ENCODE assay signal across 10 mouse cellular contexts in the genomic region with DNA sequence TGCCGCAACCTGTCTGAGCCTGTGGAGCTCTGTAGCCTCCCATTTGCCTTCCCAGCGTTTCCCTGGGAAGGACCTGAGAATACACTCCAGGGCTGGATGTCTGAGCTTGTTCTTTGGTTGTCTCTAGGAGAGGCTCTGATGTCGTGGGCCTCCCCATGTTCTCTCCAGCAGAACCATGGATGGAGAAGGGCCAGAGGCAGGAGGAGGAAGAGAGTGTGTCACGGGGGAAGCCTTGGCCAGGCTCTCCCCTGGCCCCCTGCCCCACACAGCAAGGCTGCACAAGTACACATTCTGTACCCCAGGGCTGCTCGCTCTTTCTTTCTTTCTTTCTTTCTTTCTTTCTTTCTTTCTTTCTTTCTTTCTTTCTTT.
A peak's percentile ranks its signal among the peaks of the same experiment; 100 is the strongest.
DNase-seq lines count a peak whose midpoint lies in the region; ATAC-seq and TF ChIP-seq lines count a peak whose summit lies in the region.
"Had no signal": no experiment of that assay in that cellular context is flagged by ENCODE, and none has a peak within 500 bp of the region (broad histone marks: within the 10 kb centered on the region; RNA-seq: fewer than 3 reads in every experiment).

No protein-coding gene starts in this region.

- WGBS in midbrain, embryonic 10.5 days: 77% methylated on average over 5 of the region's 5 CpGs
- 84% methylated on average over 5 of the region's 5 CpGs for WGBS in midbrain, embryonic 11.5 days
- 77% methylated on average over 5 of the region's 5 CpGs for WGBS in hindbrain, embryonic 12.5 days
- WGBS in small intestine, adult 2 months: 74% methylated on average over 5 of the region's 5 CpGs

- H3K9me3 ChIP-seq in midbrain, embryonic 10.5 days (replicated peaks): no peaks in the 10 kb centered on the region
- H3K9me3 ChIP-seq in midbrain, embryonic 11.5 days (ENCODE audit: control insufficient read depth, low read length): no peaks in the 10 kb centered on the region
- no peaks in the 10 kb centered on the region for H3K9me3 ChIP-seq in hindbrain, embryonic 12.5 days (replicated peaks)

- no peak overlapping the region for H3K4me2 ChIP-seq in midbrain, embryonic 11.5 days
- H3K4me2 ChIP-seq in hindbrain, embryonic 12.5 days (replicated peaks): no peak overlapping the region

- 0 out of 2 replicates have a peak overlapping the region, but pooled peaks have one; percentile 2 for H3K4me3 ChIP-seq in gastrocnemius, adult 2 months
- H3K4me3 ChIP-seq in midbrain, embryonic 10.5 days: no peak overlapping the region
- H3K4me3 ChIP-seq in midbrain, embryonic 11.5 days (ENCODE audit: low read depth, low read length): no peak overlapping the region
- no peak overlapping the region for H3K4me3 ChIP-seq in hindbrain, embryonic 12.5 days
- H3K4me3 ChIP-seq in small intestine, adult 2 months (ENCODE audit: low read depth, low read length): no peak overlapping the region

- no peak for TF ChIP-seq CTCF in gastrocnemius, adult 2 months (IDR thresholded peaks at IDR 0.05)
- no peak for TF ChIP-seq CTCF in small intestine, adult 2 months (IDR thresholded peaks at IDR 0.05; ENCODE audit: extremely low read depth, insufficient read length, insufficient replicate concordance, low read depth, low read length)

- intact Hi-C loops in gastrocnemius, adult 2 months (cut with DNase I): loop anchor here (1.0 to 5.0 kb wide), 4 partner anchors 67 to 254 kb away; no protein-coding TSS in a partner anchor

- peak overlapping the region; percentile 97 for H3K27ac ChIP-seq in gastrocnemius, adult 2 months
- peak overlapping the region; percentile 90 for H3K27ac ChIP-seq in midbrain, embryonic 10.5 days (replicated peaks)
- no peak overlapping the region for H3K27ac ChIP-seq in midbrain, embryonic 11.5 days (ENCODE audit: low read depth, low read length)
- H3K27ac ChIP-seq in hindbrain, embryonic 12.5 days: peak overlapping the region; percentile 45; the same call in 1 of the 2 replicates
- H3K27ac ChIP-seq in small intestine, adult 2 months (ENCODE audit: insufficient read depth, low read depth, low read length): peak overlapping the region; percentile 90
- H3K27ac ChIP-seq: macrophage had no signal

- H3K27me3 ChIP-seq in midbrain, embryonic 10.5 days (ENCODE audit: low read depth, poor library complexity, severe bottlenecking): no peaks in the 10 kb centered on the region; the same call in 1 of the 2 replicates
- no peaks in the 10 kb centered on the region for H3K27me3 ChIP-seq in midbrain, embryonic 11.5 days (ENCODE audit: control insufficient read depth, insufficient read depth, low read length)
- no peaks in the 10 kb centered on the region for H3K27me3 ChIP-seq in hindbrain, embryonic 12.5 days
- no peaks in the 10 kb centered on the region for H3K27me3 ChIP-seq in small intestine, adult 2 months (ENCODE audit: control insufficient read depth, insufficient read depth, low read length)

- H3K36me3 ChIP-seq in midbrain, embryonic 10.5 days: no peaks in the 10 kb centered on the region
- H3K36me3 ChIP-seq in midbrain, embryonic 11.5 days (ENCODE audit: control insufficient read depth, insufficient read depth, low read length): no peaks in the 10 kb centered on the region
- H3K36me3 ChIP-seq in hindbrain, embryonic 12.5 days: no peaks in the 10 kb centered on the region
- H3K36me3 ChIP-seq in small intestine, adult 2 months (ENCODE audit: control insufficient read depth, insufficient read depth, low read length): no peaks in the 10 kb centered on the region

- peaks cover 61% of the 10 kb centered on the region for H3K4me1 ChIP-seq in midbrain, embryonic 10.5 days
- peaks cover 28% of the 10 kb centered on the region for H3K4me1 ChIP-seq in midbrain, embryonic 11.5 days (ENCODE audit: control insufficient read depth, insufficient read depth, low read length)
- peaks cover 56% of the 10 kb centered on the region for H3K4me1 ChIP-seq in hindbrain, embryonic 12.5 days
- peaks cover 35% of the 10 kb centered on the region for H3K4me1 ChIP-seq in small intestine, adult 2 months (ENCODE audit: control insufficient read depth, insufficient read depth, insufficient read length, low read length)

- peak; percentile 69 for DNase-seq in gastrocnemius, adult 2 months
- DNase-seq in gastrocnemius, adult 18-20 months (ENCODE audit: low spot score): no peak
- DNase-seq in midbrain, embryonic 10.5 days (ENCODE audit: low spot score): no peak
- DNase-seq in midbrain, embryonic 11.5 days (ENCODE audit: low spot score, missing footprints): no peak
- no peak for DNase-seq in thymus, postnatal 25 days
- DNase-seq in adrenal gland, postnatal 14 days: no peak
- DNase-seq: adrenal gland, postnatal 25 days had no signal

- no peak overlapping the region for H3K9ac ChIP-seq in midbrain, embryonic 11.5 days (ENCODE audit: low read length)
- 0 out of 2 replicates have a peak overlapping the region, but pooled peaks have one; percentile 24 for H3K9ac ChIP-seq in hindbrain, embryonic 12.5 days

- ATAC-seq in midbrain, embryonic 11.5 days (ENCODE audit: low FRiP score): no peak
- ATAC-seq in hindbrain, embryonic 12.5 days (ENCODE audit: low FRiP score): no peak

- TF ChIP-seq POLR2A in small intestine, adult 2 months (IDR thresholded peaks at IDR 0.05; ENCODE audit: low read depth, low read length): no peak
